Mouse (Mus musculus) testis, postnatal 14 days (tissue): ENCODE measurements at regions not wholly inside any gene's neighbourhood (a gene's known extent, or its start where the extent isn't known, plus 50 kb on each side); places are given as distances from the start of the nearest gene placed in this dataset.

Experiments used
- DNase-seq: peaks from one replicate; pipeline ENCODE4 v3.0.0; 2021; ENCODE audit warnings: low spot score

DNA sequence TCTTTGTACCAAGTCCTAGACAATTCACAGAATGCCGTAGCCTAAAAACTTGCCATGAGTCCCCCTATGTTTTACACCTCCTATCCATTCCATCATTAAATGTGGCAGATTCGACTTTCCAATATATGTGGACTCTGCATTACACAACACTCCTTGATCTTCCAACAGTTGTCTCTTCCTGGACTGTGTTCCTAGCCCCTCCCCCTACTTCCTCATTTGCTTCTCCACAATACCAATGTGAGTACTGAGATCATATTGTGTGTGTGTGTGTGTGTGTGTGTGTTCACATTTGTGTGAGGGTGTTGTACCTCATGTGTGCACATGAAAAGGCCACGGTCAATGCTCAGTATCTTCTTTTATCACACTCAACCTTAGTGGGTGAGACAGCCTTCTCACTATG lies 144.5 kb upstream of the Klf6 start:
- DNase-seq, result no peak

GRCm38 (mm10) chr13:5723319-5723718 lies 138.0 kb upstream of the Klf6 start:
- DNase-seq, result no peak

DNA sequence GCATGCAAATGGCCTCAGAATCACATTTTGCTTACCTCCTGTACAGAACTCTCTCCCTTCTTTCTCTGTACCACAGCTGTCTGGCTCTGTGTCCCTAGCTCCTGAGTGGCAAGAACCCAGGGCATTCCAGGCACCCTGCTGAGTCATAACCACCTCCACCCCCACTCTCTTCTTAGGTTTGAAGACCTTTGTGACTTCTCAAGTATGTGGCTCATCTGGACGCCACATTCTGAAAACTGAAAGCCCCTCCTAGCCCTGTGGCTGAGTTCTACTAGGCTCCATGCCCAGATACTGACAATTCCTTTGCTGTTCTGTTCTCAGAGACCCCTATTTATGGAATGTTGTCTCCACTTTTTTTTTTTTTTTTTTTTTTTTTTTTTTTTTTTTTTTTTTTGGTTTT lies 136.9 kb upstream of the Klf6 start:
- DNase-seq, result no peak

DNA sequence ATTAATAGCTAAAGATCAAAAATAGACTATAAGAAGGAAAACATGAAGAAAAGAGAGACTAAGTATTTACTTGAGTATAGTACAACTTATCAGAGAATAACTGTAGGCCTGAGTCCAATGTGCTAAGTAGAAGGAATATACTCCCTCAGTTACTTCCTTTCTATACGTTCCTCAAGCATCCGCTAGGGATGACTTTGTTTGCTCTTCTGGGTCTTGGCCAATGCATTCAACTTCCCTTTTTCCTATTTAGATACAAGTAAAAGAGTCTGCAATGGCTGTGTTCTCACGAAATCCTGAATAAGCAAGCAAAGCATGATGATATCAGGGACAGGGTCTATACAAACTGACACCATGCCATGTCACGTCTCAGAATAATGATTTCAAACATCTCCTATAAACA lies 135.3 kb upstream of the Klf6 start:
- DNase-seq, result no peak

GRCm38 (mm10) chr13:5726446-5726845 lies 134.8 kb upstream of the Klf6 start:
- no peak for DNase-seq

GRCm38 (mm10) chr13:5728172-5728571 lies 133.1 kb upstream of the Klf6 start:
- no peak for DNase-seq

DNA sequence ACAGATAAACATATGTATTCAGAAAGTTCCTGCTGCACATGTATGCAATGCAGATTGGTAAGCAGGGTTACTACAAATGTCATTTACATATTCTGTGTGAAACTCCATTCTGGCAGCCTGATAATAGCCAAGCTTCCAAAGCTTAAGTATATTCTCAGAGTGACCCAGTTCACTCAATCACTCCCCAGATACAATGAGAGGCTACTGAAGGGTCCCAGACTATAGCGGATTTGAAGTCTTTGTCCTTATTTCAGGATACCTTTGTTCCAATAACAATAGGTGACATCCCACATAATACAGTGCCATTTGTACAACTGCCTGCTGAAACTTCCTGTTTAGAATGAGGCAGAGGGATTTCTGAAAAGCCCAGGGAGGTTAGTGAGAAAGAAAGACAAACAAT lies 132.5 kb upstream of the Klf6 start:
- DNase-seq, result no peak

DNA sequence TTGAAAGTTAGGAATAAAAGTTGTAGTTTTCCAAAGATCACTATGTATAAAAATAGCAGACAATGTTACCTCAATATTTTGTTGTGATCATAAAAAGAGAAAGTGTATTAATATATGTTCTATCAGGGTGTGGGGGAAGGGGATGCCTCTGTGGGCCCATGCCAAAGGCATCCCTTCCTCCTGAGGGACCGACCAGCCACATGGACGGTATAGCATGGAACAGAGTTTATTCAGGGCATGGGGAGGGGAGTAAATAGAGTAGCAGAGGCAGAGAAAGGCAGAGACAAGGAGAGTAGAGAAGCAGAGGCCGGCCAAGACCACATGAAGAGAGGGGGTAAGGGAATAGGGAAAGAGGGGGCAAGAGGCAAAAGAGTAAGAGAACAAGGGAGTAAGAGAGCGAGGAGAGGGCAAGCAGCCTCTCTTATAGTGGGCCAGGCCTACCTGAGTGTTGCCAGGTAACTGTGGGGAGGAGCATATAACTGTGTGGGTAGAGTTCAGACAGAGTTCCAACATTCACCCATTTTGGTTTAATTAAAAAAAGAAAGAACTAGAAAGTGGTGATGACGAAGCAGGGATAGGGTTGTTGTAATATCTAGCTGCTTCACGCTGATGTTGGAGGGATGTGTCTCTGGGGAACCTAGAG lies 131.7 kb upstream of the Klf6 start:
- DNase-seq, result no peak

- DNase-seq, result no peak
These were observed 129.1 kb upstream of the Klf6 start for GRCm38 (mm10) chr13:5732206-5732605.

DNA sequence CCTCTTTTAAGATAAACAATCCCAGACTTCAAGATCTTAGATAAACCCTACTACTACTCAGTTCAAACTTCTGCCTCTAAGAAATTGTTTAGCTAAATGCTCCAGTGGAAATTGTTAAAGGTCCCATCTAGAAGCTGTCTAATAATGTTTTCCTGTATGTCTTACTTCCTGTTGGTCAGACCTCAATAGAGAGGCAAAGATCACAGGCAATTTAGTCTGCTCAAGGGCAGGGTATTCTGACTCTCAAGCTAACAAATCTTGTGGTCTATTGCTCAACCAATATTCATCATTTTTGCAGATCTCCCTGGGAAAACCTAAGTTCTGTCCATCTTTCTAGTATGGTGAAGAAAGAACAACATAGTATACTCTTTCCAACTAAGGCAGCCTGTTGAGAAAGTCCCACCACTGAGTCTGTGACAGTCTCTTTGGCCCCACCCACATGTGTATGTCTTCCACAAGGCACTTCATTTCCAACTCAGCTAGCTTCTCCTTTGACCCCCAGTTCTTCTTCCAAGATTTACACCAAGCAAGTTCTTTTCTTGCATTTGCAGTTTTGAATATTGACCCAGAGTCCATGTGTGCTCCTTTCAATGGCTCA lies 126.2 kb upstream of the Klf6 start:
- DNase-seq, result no peak

DNA sequence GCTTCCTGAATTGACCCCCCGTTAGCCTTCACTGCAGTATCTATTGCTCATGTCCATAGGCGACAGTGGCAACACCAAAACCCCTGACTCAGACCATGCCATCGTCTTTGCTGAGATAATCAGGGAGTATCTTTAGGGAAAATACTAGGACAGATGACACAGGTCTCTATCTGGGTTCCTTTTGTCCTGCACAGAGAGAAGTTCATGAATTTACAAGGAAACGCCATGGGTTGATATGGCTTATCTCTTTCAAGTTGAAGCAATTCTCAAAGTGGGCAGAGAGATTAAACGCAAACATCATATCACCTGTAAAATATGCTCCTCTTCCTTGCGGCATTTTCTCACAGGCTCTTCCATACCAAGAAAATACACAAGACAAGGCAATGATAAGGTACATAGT lies 124.8 kb upstream of the Klf6 start:
- DNase-seq, result no peak

DNA sequence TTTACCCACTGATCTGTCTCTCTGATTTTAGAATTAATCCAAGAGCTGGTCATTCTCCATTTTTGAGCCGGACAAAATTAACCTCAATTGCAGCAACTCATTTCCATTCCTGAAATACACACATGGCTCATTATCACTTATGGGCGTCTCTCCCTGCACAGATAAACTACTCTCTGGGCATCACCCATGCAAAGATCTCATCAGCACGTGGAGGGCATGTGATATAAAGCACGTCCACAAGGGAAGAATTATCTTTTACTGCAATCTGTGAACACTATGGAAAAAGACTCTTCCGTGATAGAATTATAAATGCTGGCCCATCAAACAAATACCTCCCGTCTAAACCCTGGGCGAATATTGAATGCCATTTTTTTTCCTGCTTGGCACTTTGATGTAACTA lies 124.1 kb upstream of the Klf6 start:
- no peak for DNase-seq

DNA sequence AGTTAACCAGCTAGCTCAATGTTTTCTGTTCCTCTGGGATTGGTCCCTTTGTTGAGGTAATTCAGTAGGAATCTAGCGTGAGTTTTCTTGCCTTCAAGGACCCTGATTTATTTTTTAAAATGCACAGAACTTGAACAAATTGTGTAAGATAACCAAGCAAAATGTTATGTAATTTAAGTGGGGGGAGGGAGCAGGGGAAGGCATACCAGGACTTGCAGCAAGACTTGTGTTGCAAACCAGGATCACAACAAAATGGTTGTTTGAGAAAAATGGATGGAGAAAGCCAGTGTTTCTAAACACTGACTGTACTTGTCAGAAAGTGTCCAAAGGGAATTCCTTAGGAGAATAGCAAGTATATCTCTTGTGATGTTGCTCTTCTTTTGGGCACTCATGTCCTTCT lies 120.5 kb upstream of the Klf6 start:
- no peak for DNase-seq

DNA sequence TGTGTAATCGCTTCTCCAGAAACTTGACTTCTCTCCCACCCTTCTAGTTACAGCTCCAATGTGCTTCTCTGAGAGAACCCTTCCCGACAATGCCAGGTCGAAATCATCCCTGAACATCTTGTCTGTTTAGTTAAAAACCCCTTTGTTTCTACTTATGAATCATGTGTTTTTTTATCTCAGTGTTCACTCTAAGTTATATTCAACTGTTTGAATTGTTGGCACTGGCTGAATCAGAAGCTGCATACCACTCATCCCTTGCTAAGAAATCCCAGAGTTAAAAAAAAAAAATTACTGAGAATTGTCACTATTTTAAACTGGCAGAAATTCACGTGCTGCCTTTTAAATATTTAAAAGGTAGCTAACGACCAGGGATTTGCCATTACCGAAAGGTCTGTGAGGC lies 116.3 kb upstream of the Klf6 start:
- no peak for DNase-seq

- no peak for DNase-seq
These were observed 104.1 kb upstream of the Klf6 start for GRCm38 (mm10) chr13:5757176-5757575.

DNA sequence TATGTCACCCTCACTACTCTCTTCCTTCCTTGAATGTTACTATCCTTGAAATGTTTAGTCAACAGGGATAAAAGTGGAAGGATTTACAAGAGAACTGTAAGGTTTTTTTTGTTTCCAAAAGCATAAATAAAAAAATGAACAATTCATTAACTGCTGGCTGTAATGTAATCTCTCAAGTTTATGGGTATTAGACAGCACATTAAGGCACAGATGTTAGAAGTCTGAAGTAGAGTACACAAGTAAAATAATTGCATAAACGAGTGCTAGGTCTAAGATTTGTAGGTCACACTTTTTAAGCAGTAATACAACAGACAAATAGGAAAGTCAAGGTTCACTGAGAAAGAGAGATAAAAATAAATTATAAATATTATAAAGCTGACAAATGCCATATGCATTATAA lies 103.3 kb upstream of the Klf6 start:
- DNase-seq, result no peak

DNA sequence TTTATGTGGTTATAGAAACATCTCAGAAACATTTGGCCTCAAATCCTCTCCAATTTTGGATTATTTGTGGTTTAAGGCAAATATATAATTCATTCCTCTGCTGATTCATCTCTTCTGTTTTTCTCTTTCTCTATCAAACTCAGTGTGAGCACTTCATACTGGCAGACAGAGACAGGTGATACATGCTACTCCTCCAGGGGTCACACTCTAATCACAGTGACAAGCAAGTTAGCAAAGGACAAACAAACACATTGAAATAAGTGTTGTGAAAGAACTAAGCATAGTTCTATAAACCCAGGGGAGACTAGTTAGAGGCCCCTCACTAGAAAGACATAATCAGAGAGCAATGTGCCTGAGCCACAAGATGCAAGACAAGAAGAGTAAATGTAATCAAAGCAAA lies 101.3 kb upstream of the Klf6 start:
- DNase-seq, result no peak

DNA sequence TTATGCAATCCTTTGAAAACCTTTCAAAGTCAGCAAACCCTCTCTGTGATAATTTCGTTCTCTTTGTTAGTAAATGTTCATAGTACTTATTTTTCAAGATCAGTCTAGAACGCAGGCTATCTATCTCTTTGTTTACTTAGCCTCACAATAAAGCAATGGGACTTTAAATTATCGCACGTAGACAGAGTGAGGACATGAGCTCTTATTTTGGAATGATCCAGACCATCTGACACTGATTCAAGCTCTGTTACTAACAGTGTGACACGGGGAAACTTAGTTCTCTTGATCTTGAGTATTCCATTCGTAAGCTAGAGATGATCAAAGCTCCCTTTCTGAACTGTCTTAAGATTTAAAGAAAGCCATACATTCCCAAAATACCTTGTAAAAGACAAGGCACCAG lies 94.9 kb upstream of the Klf6 start:
- no peak for DNase-seq

GRCm38 (mm10) chr13:5767202-5767601 lies 94.1 kb upstream of the Klf6 start:
- DNase-seq, result no peak

DNA sequence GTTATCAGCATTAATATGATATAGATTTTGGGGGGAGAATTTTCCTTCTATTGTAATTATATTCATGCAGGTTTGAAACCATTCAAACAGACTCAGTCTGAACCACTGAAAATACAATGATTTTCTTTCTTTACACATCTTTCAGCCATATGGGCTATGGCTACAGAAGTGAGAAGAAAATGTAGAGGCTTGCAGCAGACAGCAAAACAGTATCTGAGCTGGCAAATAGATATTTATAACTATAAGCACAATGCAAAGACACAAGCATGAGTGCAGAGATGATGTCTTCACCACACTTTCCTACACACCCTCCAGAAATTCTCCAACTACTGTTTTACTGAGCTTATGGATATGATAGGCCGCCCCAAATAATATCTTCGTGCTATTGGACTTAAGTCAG lies 92.6 kb upstream of the Klf6 start:
- DNase-seq, result no peak

DNA sequence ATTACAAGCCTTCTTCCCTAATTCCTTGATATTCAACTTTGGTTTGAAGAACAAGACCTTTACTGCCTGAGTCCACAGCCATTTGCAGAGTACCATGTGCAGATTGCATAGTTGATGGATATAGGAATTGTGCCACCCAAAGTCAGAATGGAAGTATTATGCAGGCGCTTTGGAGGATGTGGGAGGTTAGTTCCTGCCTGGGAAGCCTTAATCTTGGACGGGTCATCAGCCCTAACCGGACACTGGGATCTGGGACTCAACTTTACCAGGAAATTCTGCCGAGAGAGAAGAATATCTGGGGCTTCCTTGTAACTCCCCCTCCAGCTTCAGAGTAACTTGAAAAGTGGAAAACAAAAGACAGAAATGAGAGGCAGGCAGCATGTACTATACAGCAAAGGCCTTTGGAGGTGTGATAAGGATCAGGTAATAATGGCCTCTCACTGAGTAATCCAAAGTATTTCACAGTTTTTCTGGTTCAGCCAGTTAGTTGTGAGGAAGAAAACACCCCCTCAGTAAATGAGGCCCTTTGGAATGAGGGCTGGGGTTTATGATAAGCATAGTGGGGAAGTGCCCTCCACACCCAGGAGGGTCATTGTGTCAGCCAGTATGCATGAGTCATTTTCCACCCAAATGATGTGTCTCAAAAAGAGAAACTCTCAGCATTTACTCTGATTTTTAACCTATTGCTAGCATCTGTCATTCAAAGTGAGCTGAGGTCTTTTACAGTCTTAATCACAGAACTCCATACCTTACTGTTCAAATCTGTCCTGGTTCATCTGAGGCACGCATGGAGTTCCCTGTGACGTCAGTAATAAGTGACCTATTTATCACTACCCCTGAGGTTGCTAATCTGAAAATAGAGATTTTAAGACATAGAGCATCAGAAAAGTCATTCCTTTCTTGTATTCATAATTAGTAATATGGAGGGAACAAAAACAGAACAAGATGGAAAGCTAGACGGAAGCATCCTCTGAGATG lies 91.7 kb upstream of the Klf6 start:
- DNase-seq, result no peak

DNA sequence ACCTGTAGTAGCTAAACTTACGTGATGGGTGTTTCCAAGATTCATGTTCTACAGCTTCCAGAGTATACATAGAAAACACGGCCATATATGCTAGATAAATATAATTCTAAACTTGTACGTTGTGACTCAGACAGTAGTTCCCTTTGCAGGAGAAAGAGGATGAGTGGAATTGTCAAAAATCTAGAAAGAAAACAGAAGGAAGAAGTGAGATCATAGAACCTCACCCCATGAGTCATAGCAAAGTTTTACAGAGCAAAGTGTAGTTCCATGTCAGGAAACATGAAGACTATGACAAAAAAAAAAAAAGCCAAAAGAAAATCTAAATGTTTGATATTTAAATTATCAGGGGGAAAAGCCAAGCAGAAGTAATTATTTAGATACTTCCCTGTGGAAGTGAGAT lies 87.5 kb upstream of the Klf6 start:
- DNase-seq, result no peak

- no peak for DNase-seq
These were observed 82.7 kb upstream of the Klf6 start for GRCm38 (mm10) chr13:5778443-5779171.
